Mouse (Mus musculus) neutrophil, adult 5-6 weeks (primary cell): ENCODE data around the gene Sap30l. TPM values are rescaled to one million over a fixed set of nuclear protein-coding genes. Genes with fewer than 3 reads are reported as not detected.

Source experiments
- ATAC-seq: fragments of 151-379, 151-347 bp; 2 replicates; pipeline ENCODE4 v1.8.0; 2017; ENCODE audit warnings: mild to moderate bottlenecking, moderate TSS enrichment; ENCODE audit not compliant: insufficient number of reproducible peaks, poor library complexity, low FRiP score, severe bottlenecking; ENCODE audit errors: extremely low read depth
- total RNA-seq: library from RNA; stranded (forward); fragments of 200-1000 nt; gene quantifications from 2 replicates; pipeline ENCODE4 v1.2.3, GENCODE M21; 2017

Sap30l gene
- total RNA-seq: 30.8 and 39.9 TPM in 2 replicates

- ATAC-seq: peak; percentile 100
Observed at GRCm38 (mm10) chr11:57800971-57801765, at the start of gene Sap30l. Gene Sap30l, plus strand, starts transcription at chr11:57801637.

- ATAC-seq: no peak
Observed at GRCm38 (mm10) chr11:57753538-57754203, 47.8 kb upstream of the Sap30l start.

GRCm38 (mm10) chr11:57758621-57759020 lies 42.8 kb upstream of the Sap30l start:
- ATAC-seq: no peak

GRCm38 (mm10) chr11:57760509-57761058 lies 40.9 kb upstream of the Sap30l start:
- no peak for ATAC-seq

- ATAC-seq: no peak
Observed at GRCm38 (mm10) chr11:57761347-57761746, 40.1 kb upstream of the Sap30l start.

GRCm38 (mm10) chr11:57764124-57764523 lies 37.3 kb upstream of the Sap30l start:
- no peak for ATAC-seq

- no peak for ATAC-seq
Observed at GRCm38 (mm10) chr11:57766617-57767016, 34.8 kb upstream of the Sap30l start.

- ATAC-seq: no peak
Observed at GRCm38 (mm10) chr11:57767171-57767570, 34.3 kb upstream of the Sap30l start.

- ATAC-seq: no peak
Observed at GRCm38 (mm10) chr11:57770776-57771175, 30.7 kb upstream of the Sap30l start.

- no peak for ATAC-seq
Observed at GRCm38 (mm10) chr11:57771676-57772075, 29.8 kb upstream of the Sap30l start.

- no peak for ATAC-seq
Observed at GRCm38 (mm10) chr11:57773479-57773878, 28.0 kb upstream of the Sap30l start.

- no peak for ATAC-seq
Observed at GRCm38 (mm10) chr11:57773936-57774335, 27.5 kb upstream of the Sap30l start.

- no peak for ATAC-seq
Observed at GRCm38 (mm10) chr11:57775868-57776267, 25.6 kb upstream of the Sap30l start.

GRCm38 (mm10) chr11:57776546-57776945 lies 24.9 kb upstream of the Sap30l start:
- no peak for ATAC-seq

GRCm38 (mm10) chr11:57778349-57778748 lies 23.1 kb upstream of the Sap30l start:
- peak; percentile 70 for ATAC-seq

- no peak for ATAC-seq
Observed at GRCm38 (mm10) chr11:57779824-57780223, 21.6 kb upstream of the Sap30l start.

GRCm38 (mm10) chr11:57786616-57787418 lies 14.6 kb upstream of the Sap30l start:
- ATAC-seq: no peak

- peak; percentile 52; the same call in 1 of the 2 replicates for ATAC-seq
Observed at GRCm38 (mm10) chr11:57787913-57788312, 13.5 kb upstream of the Sap30l start.

- no peak for ATAC-seq
Observed at GRCm38 (mm10) chr11:57790866-57791535, 10.4 kb upstream of the Sap30l start.
